ENCODE assay signal across 20 mouse cellular contexts in the genomic region with DNA sequence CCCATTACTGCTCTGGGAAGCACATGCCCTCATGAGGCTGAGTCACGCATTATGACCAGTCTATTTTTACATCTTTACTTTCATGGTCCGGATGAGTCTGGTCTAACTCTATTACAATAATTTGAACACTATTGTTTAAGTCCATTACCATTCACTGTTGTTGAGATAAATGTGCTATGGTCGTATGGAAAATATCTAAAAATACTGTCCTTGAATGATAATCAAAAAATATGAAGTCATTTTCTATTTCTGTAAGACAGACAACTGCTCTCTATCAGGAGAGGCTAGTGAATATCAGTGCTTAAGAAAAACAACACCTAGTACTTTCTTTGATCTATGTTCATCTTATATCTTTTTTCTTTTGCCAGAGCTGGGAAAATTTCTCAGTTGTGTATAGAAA.
"Had no signal": no experiment of that assay in that cellular context is flagged by ENCODE, and none has a peak within 500 bp of the region (broad histone marks: within the 10 kb centered on the region; RNA-seq: fewer than 3 reads in every experiment).

No protein-coding gene starts in this region.

- H3K9ac ChIP-seq: liver, postnatal 0 days; lung, embryonic 15.5 days; midbrain, embryonic 12.5 days; neural tube, embryonic 13.5 days; neural tube, embryonic 15.5 days; stomach, embryonic 15.5 days had no signal

- H3K4me3 ChIP-seq: lung, embryonic 15.5 days; megakaryocyte, embryonic 14.5 days; midbrain, embryonic 12.5 days; myocyte; neural tube, embryonic 13.5 days; neural tube, embryonic 15.5 days; stomach, embryonic 15.5 days had no signal

- H3K36me3 ChIP-seq: lung, embryonic 15.5 days; midbrain, embryonic 12.5 days; neural tube, embryonic 13.5 days; neural tube, embryonic 15.5 days; stomach, embryonic 15.5 days had no signal

- H3K4me1 ChIP-seq: lung, embryonic 15.5 days; megakaryocyte, embryonic 14.5 days; midbrain, embryonic 12.5 days; neural tube, embryonic 13.5 days; neural tube, embryonic 15.5 days; stomach, embryonic 15.5 days had no signal

- DNase-seq: liver, postnatal 0 days; lung, adult 2 months; lung, postnatal 14 days; lung, postnatal 36 days; midbrain, embryonic 14.5 days; right cerebral cortex, postnatal 14 days; thymus, adult 2 months; thymus, postnatal 25 days; thymus, postnatal 4 days had no signal

- H3K4me2 ChIP-seq: lung, embryonic 15.5 days; midbrain, embryonic 12.5 days; neural tube, embryonic 13.5 days; neural tube, embryonic 15.5 days; stomach, embryonic 15.5 days had no signal

- H3K9me3 ChIP-seq: lung, embryonic 15.5 days; midbrain, embryonic 12.5 days; neural tube, embryonic 13.5 days; neural tube, embryonic 15.5 days; stomach, embryonic 15.5 days had no signal

- H3K27ac ChIP-seq: lung, embryonic 15.5 days; macrophage; midbrain, embryonic 12.5 days; neural tube, embryonic 13.5 days; neural tube, embryonic 15.5 days; stomach, embryonic 15.5 days; stomach, postnatal 0 days had no signal

- H3K27me3 ChIP-seq: lung, embryonic 15.5 days; megakaryocyte, embryonic 14.5 days; midbrain, embryonic 12.5 days; neural tube, embryonic 13.5 days; neural tube, embryonic 15.5 days; stomach, embryonic 15.5 days had no signal

- ATAC-seq: liver, postnatal 0 days; lung, postnatal 0 days; midbrain, embryonic 16.5 days had no signal
